Mouse (Mus musculus) thymus, adult 2 months (tissue): ENCODE results near the gene Cdc42ep4.

ENCODE experiments used
- CTCF ChIP-seq: fragments of 200-500 bp; IDR thresholded peaks from 2 replicates; pipeline ENCODE4 v1.5.1; 2012; ENCODE audit warnings: mild to moderate bottlenecking, control low read depth, low read length, moderate library complexity, borderline replicate concordance; ENCODE audit not compliant: control insufficient read depth, poor library complexity, insufficient read depth; ENCODE audit errors: extremely low read depth
- POLR2A ChIP-seq: fragments of 200-500 bp; IDR thresholded peaks from 2 replicates; pipeline ENCODE4 v1.6.1; 2012; ENCODE audit warnings: mild to moderate bottlenecking, low read length, control low read depth, moderate library complexity; ENCODE audit not compliant: control insufficient read depth, poor library complexity, insufficient read depth; ENCODE audit errors: extremely low read depth

- TF ChIP-seq CTCF (no peak), POLR2A (no peak)
Measured at GRCm38 (mm10) chr11:113690506-113690905, 61.2 kb downstream of the Cdc42ep4 start.
